Mouse (Mus musculus): ENCODE measurements at regions not wholly inside any gene's neighbourhood (a gene's known extent, or its start where the extent isn't known, plus 50 kb on each side); places are given as distances from the start of the nearest gene placed in this dataset.

DNA sequence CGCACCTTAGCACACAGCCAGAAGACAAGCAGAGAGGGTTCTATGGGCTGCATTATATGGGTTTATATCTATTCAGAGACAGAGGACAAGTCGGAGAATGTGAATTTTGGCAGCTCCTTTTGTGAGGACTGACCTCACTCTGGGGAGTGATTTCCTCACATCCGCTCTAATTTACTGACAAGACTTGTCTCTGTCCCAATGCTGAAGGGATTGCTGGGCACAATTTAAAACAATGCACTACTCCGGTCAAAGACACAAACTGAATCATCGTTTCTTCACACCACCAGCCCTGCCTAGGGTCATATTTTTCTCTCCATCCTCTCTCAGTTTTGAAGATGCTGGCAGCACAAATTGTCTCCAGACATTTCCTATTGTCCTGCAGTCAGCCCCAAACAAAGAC is 438.2 kb upstream of the Gm10131 start:
- no peak for TF ChIP-seq CTCF (IDR thresholded peaks at IDR 0.05; ENCODE audit: control insufficient read depth, insufficient read depth, insufficient read length)
- TF ChIP-seq MYOG (IDR thresholded peaks at IDR 0.05; ENCODE audit: control insufficient read depth, extremely low read depth, insufficient read length), result no peak
- TF ChIP-seq CEBPB (IDR thresholded peaks at IDR 0.05; ENCODE audit: low read depth), result no peak
- TF ChIP-seq MYOD1 (IDR thresholded peaks at IDR 0.05; ENCODE audit: control insufficient read depth, insufficient read length, low read depth), result no peak
- no peak for TF ChIP-seq MAX (IDR thresholded peaks at IDR 0.05)
- no peak for TF ChIP-seq USF1 (IDR thresholded peaks at IDR 0.05; ENCODE audit: low read depth)
- TF ChIP-seq FOSL1 (IDR thresholded peaks at IDR 0.05; ENCODE audit: insufficient read depth, low read length, poor library complexity, severe bottlenecking), result no peak

All from C2C12 (cell line).